Mouse (Mus musculus): ENCODE data around the gene Gm3776. TPM values are rescaled to one million over a fixed set of nuclear protein-coding genes. Genes with fewer than 3 reads are reported as not detected.
"Not testable (repeated sequence)": the region's sequence is repeated elsewhere in the genome, so short reads cannot be mapped to it uniquely, and the experiment has no call there.

The Gm3776 gene
- polyA plus RNA-seq, 1 experiment from 2014 or later, result not detected

GRCm38 (mm10) chr9:78255683-78256470 is 1.1 kb upstream of the Gm3776 start:
- not testable (repeated sequence) for H3K79me2 ChIP-seq (ENCODE audit: inconsistent target); H3K36me3 ChIP-seq (ENCODE audit: inconsistent target); H3K4me3 ChIP-seq (ENCODE audit: inconsistent target); H3K27ac ChIP-seq
- WGBS (ENCODE audit: missing documents), result 86% methylated on average over 3 of the region's 4 CpGs

DNA sequence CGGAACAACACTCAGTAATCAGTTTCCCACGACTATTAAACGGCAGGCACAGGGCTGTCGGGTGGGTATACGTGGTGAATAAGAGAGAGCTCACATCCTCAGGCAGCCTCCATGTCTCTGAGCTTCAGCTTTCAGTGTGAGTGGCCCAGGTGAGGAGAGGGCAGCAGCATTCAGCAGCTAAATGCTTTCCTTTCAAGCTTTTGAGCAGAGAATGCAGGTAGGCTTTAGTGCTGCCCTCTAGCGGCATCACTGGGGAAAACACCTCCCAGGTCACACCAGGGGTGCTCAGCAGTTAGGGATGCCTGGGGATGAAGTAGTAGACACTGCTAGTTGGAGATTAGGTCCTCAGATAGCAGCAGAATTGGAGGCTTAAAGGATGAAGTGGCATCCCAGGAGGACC is 2.8 kb downstream of the Gm3776 start:
- not testable (repeated sequence) for H3K4me3 ChIP-seq (ENCODE audit: inconsistent target); H3K36me3 ChIP-seq (ENCODE audit: inconsistent target); H3K27ac ChIP-seq; H3K79me2 ChIP-seq (ENCODE audit: inconsistent target)
- no CpG with 5 or more reads among the region's 6 CpGs for WGBS (ENCODE audit: missing documents)

- H3K4me3 ChIP-seq (ENCODE audit: inconsistent target); H3K27ac ChIP-seq; H3K79me2 ChIP-seq (ENCODE audit: inconsistent target); H3K36me3 ChIP-seq (ENCODE audit: inconsistent target): not testable (repeated sequence)
- 50% methylated on average over 2 of the region's 3 CpGs for WGBS (ENCODE audit: missing documents)
Measured at GRCm38 (mm10) chr9:78270945-78271344, 14.0 kb downstream of the Gm3776 start.

DNA sequence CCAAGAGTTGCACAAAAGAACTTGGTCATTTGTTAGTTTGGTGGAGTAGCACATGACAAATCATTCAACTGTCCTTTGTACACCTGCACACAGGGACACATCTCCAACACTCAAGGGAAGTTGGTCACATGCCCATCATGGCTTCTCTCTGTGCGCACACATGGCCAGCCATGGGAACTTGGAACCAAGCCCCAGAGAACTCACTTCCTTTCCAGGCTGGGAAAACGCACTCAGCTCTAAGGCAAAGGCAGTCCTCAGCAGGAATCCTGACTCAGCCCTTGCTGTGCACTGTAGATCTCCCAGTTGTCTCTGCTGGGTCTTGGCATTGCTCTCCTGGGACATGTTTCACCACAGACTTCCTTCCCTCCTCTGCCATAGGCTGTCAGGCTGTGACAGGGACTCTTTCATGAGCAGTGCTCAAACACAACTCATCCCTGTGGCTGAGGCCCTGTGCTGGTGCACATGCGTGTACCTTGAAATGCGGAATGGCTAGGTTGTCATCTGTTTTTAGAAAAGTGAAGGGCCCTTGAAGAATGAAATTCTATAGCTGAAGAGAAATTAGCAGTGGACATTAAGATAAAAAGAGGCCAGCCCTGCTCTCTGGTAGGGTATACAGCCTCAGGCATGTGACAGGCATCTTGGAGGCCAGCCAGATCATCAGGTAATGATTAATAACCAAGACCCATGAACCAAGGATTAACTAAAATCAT is 25.2 kb downstream of the Gm3776 start:
- H3K79me2 ChIP-seq (ENCODE audit: inconsistent target); H3K36me3 ChIP-seq (ENCODE audit: inconsistent target); H3K27ac ChIP-seq; H3K4me3 ChIP-seq (ENCODE audit: inconsistent target): not testable (repeated sequence)
- WGBS (ENCODE audit: missing documents), result 81% methylated on average over 4 of the region's 4 CpGs

GRCm38 (mm10) chr9:78289063-78289462 is 32.1 kb downstream of the Gm3776 start:
- H3K79me2 ChIP-seq (ENCODE audit: inconsistent target); H3K4me3 ChIP-seq (ENCODE audit: inconsistent target); H3K27ac ChIP-seq; H3K36me3 ChIP-seq (ENCODE audit: inconsistent target): not testable (repeated sequence)
- WGBS (ENCODE audit: missing documents), result no CpG with 5 or more reads among the region's 1 CpGs

DNA sequence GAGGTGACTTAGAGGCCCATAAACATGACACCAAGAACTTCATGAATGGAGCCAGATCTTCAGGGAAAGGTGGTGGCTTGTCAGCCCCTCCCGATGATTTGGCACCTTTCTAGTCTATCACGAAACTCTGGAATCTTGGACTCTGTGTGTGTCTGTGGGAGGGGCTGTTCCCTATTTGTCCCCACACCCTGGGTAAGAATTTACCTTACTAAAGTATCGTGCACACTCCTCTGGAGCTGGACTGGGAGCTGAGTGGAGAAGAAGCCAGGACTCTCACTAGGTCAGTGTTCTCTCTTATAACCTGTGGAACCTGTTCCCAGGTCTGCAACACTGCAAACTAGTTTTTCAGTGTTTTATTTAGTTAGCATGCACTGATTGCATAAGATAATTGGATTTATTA is 32.8 kb downstream of the Gm3776 start, which contains the start of gene Gm10639:
Gene Gm10639, plus strand, starts transcription at position 201 of the 400 bp plus-strand sequence.
- not testable (repeated sequence) for H3K27ac ChIP-seq; H3K36me3 ChIP-seq (ENCODE audit: inconsistent target); H3K79me2 ChIP-seq (ENCODE audit: inconsistent target); H3K4me3 ChIP-seq (ENCODE audit: inconsistent target)
- 93% methylated on average over 2 of the region's 3 CpGs for WGBS (ENCODE audit: missing documents)

GRCm38 (mm10) chr9:78292462-78292861 is 35.5 kb downstream of the Gm3776 start:
- not testable (repeated sequence) for H3K36me3 ChIP-seq (ENCODE audit: inconsistent target); H3K27ac ChIP-seq; H3K4me3 ChIP-seq (ENCODE audit: inconsistent target); H3K79me2 ChIP-seq (ENCODE audit: inconsistent target)
- no CpG with 5 or more reads among the region's 8 CpGs for WGBS (ENCODE audit: missing documents)

DNA sequence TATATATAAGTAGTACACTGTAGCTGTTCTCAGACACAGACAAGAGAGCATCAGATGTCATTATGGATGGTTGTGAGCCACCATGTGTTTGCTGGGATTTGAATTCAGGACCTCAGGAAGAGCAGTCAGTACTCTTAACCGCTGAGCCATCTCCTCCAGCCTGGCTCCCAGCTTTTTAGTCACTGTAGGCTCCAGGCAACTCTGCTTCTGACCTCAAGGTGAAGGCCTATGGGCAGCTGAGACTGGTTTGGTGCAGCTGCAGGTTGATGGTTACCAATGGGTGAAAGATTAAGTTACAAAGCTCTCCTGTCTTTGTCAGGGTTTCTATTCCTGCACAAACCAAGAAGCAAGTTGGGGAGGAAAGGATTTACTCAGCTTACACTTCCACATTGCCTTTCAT is 36.8 kb downstream of the Gm3776 start:
- no CpG with 5 or more reads among the region's 1 CpGs for WGBS (ENCODE audit: missing documents)
- H3K4me3 ChIP-seq (ENCODE audit: inconsistent target); H3K36me3 ChIP-seq (ENCODE audit: inconsistent target); H3K27ac ChIP-seq; H3K79me2 ChIP-seq (ENCODE audit: inconsistent target): not testable (repeated sequence)

DNA sequence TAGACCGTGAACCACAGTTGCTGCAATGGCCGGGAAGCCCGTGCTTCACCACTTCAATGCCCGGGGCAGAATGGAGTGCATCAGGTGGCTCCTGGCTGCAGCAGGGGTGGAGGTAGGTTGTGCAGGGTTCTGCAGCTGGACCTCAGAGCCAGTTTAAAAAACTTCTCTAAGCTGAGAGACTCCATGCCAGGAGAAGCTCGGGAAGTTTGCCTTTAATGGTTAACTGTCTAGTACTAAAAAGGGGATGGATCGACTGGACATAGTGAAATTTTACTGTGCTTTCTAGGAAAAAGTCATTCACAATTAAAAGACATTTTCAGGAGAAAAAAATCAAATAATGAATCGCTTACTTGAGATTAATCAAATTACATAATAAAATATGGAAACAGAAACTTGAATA is 37.9 kb downstream of the Gm3776 start:
- 88% methylated on average over 2 of the region's 7 CpGs for WGBS (ENCODE audit: missing documents)
- not testable (repeated sequence) for H3K79me2 ChIP-seq (ENCODE audit: inconsistent target); H3K27ac ChIP-seq; H3K4me3 ChIP-seq (ENCODE audit: inconsistent target); H3K36me3 ChIP-seq (ENCODE audit: inconsistent target)

GRCm38 (mm10) chr9:78296089-78296488 is 39.2 kb downstream of the Gm3776 start:
- H3K79me2 ChIP-seq (ENCODE audit: inconsistent target); H3K27ac ChIP-seq; H3K36me3 ChIP-seq (ENCODE audit: inconsistent target); H3K4me3 ChIP-seq (ENCODE audit: inconsistent target): not testable (repeated sequence)
- 17% methylated on average over 6 of the region's 6 CpGs for WGBS (ENCODE audit: missing documents)

- WGBS (ENCODE audit: missing documents), result 100% methylated on average over 1 of the region's 1 CpGs
- Histone ChIP-seq H3K27ac (no peak overlapping the region), H3K79me2 (ENCODE audit: inconsistent target) (no peaks in the 10 kb centered on the region), H3K36me3 (ENCODE audit: inconsistent target) (no peaks in the 10 kb centered on the region), H3K4me3 (ENCODE audit: inconsistent target) (no peak overlapping the region)
Measured at GRCm38 (mm10) chr9:78298232-78298631, 41.3 kb downstream of the Gm3776 start.

DNA sequence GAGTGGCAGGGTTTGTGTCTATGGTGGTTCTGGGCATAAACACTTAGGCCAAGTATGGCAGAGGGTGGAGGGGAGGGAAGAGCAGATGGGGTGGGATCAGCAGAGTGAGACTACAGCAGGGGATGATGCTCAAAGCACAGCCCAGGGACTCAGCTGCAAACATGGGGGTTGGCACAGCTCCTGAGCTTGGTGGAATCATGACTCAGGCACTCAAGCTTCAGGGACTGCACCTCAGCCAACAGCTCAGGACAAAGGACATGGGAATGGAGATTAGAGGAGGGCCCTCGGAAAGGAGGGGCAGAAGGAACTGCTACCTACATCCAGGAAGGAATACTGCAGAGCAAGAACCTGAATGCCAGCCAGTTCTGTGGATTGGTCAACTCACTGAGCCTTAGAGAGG is 42.2 kb downstream of the Gm3776 start:
- H3K36me3 ChIP-seq (ENCODE audit: inconsistent target); H3K79me2 ChIP-seq (ENCODE audit: inconsistent target); H3K27ac ChIP-seq; H3K4me3 ChIP-seq (ENCODE audit: inconsistent target): not testable (repeated sequence)
- 90% methylated on average over 1 of the region's 1 CpGs for WGBS (ENCODE audit: missing documents)

GRCm38 (mm10) chr9:78308122-78308521 is 51.2 kb downstream of the Gm3776 start:
- not testable (repeated sequence) for H3K27ac ChIP-seq; H3K4me3 ChIP-seq (ENCODE audit: inconsistent target); H3K36me3 ChIP-seq (ENCODE audit: inconsistent target); H3K79me2 ChIP-seq (ENCODE audit: inconsistent target)
- 11% methylated on average over 1 of the region's 3 CpGs for WGBS (ENCODE audit: missing documents)

DNA sequence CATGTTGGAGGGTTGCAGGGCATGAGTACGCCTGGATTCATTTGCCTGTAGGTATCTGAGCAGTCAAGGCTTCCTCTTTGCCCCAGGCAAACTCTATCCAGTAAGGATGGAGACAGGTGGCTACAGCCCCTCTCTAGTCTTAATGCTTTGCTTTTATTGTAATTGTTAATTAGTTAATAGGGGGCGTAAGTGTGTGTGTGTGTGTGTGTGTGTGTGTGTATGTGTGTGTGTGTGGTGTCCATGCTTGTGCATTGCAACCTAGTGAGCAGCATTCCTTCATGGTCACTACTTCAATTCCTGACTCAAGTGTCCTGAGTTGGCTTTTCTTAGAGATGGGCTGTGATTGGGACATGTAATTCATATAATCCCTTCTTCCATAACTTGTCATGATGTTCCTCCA is 57.8 kb downstream of the Gm3776 start, which contains the start of gene Omt2a:
Gene Omt2a, minus strand, starts transcription at position 101 of the 400 bp plus-strand sequence.
- no peaks in the 10 kb centered on the region for H3K79me2 ChIP-seq (ENCODE audit: inconsistent target)
- H3K4me3 ChIP-seq (ENCODE audit: inconsistent target), result no peak within 1 kb of the TSS
- H3K36me3 ChIP-seq (ENCODE audit: inconsistent target), result no peaks in the 10 kb centered on the region
- 94% methylated on average over 2 of the region's 2 CpGs for WGBS (ENCODE audit: missing documents)
- no peak within 1 kb of the TSS for H3K27ac ChIP-seq

Measured in macrophage (primary cell).